Mouse (Mus musculus) cerebellum, adult 2 months (tissue): ENCODE data around the gene Iqcn.

Source experiments
- CTCF ChIP-seq: fragments of 200-500 bp; IDR thresholded peaks from 2 replicates; pipeline ENCODE4 v1.5.1; 2011; ENCODE audit warnings: low read depth, mild to moderate bottlenecking, control low read depth, low read length, moderate library complexity, borderline replicate concordance; ENCODE audit not compliant: insufficient read depth
- POLR2A ChIP-seq: fragments of 200-500 bp; IDR thresholded peaks from 2 replicates; pipeline ENCODE4 v1.6.1; 2011; ENCODE audit warnings: low read length, control low read depth, borderline replicate concordance; ENCODE audit not compliant: insufficient read depth

- TF ChIP-seq POLR2A (no peak), CTCF (no peak)
These were observed 45.5 kb upstream of the Iqcn start for GRCm38 (mm10) chr8:70657739-70658138.
